Mouse (Mus musculus): ENCODE data around the gene Nelfe.

DNA sequence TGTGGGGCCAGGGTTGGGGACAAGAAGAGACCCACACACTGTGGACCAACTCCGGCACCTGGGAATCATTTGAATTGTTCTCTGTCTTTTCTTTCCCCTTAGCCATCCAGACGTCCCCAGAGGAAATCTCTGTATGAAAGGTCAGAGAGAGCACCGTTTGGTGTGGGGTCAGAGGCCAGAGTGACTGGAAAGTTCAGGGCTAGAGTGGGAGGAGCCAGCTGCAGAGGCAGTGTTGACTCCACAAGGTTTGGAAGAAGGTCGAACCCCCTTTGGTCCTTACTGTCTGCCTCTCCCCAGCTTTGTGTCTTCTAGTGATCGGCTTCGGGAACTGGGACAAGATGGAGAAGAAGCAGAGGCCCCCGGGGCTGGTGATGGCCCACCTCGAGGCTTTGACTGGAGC lies 3.3 kb downstream of the Nelfe start:
- no peak for TF ChIP-seq CTCF (IDR thresholded peaks at IDR 0.05; ENCODE audit: low read depth, low read length)
- TF ChIP-seq POLR2AphosphoS5 (IDR thresholded peaks at IDR 0.05; ENCODE audit: insufficient replicate concordance, low read depth, low read length) = no peak
